Mouse (Mus musculus) adrenal gland, adult 2 months (tissue): ENCODE results near the gene Wwc2. TPM values are rescaled to one million over a fixed set of nuclear protein-coding genes. Genes with fewer than 3 reads are reported as not detected.
A peak's percentile ranks its signal among the peaks of the same experiment; 100 is the strongest.

Source experiments
- DNase-seq: peaks from one replicate; pipeline ENCODE4 v3.0.0; 2021
- polyA plus RNA-seq: library from polyadenylated mRNA; depleted of rRNA; stranded (reverse); fragments of >200 nt; gene quantifications from 2 replicates; pipeline ENCODE4 v1.2.3, GENCODE M21; 2012
- total RNA-seq, 2 experiments: library from RNA; stranded (reverse); gene quantifications; 2 replicates each; pipeline ENCODE4 v1.2.3; 2021

Gene Wwc2
- total and polyA plus RNA-seq, 3 experiments: 13.0 to 25.7 (median 21.9) TPM

DNA sequence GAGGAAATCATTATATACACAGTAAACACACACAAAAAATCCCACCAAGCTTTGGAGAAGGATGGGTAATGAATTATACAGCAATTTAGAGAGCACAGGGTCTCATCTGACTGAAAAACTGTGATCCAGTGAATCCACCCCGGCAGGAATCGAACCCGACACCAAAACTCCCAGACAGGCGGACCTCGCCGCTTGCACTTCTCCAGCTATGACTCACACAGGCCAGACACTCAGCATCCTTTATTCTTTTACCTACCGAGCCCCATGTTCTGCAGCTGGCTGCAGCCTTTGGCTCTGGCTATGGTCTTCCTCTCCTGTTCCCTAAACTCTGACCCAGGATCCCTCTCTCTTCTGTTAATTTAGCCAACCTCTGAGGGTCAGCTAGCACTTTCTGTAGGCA, 85.5 kb downstream of the Wwc2 start:
- DNase-seq: no peak

DNA sequence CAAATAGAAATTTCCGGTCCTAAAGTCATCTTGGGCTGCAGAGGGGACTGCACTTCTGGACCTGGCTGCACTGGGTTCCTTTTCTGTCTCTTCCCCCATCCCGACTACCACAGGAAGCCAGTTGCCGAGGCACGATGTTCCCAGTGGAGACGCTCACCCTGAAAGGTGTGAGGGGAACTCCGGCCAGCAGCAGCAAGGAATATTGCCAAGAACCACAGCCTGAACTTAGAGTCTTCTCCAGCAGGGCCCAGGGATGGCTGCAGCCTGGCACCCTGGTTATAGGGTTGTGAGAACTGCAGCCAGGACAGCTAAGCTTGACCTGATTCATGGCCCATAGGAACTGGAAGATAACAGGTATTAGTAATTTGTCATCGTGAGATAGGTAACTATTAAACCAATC, 86.7 kb downstream of the Wwc2 start:
- DNase-seq: no peak

DNA sequence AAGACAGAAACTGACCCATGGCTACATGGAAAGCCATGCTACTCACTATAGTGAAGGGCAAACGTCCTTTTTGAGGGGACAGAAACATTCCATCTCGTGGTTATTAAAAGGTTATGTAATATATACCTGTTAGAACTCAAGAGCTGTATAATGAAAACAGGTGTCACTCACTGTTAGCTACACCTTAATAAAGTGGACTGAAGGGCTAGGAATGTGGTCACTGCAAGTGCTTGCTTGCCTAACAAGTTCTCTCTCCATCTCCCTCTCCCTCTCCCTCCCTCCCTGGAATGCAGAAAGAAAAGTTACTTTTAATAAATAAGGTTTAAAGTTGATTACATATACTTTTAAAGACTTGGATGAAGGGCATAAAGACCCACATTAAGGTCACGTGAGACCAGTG, 88.0 kb downstream of the Wwc2 start:
- DNase-seq: no peak

DNA sequence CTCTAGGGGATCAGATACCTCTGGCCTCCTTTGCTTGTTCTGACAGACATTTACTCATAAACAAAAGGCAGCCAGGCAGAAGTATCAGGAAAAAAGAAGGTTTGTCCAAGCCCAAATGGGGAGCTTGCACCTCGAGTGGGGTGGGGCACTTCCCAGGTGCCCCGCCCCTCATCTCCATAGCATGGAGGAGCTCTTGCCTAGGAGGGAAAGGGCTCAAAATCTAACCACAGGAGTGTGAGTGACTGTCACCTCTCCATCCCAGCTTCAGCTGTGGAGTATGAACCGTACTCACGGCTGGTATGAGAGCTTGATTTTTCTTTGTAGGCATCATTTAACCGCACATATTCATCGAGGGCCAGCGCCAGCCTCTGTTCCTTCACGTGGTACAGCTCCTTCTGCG, 90.4 kb downstream of the Wwc2 start:
- DNase-seq: no peak

DNA sequence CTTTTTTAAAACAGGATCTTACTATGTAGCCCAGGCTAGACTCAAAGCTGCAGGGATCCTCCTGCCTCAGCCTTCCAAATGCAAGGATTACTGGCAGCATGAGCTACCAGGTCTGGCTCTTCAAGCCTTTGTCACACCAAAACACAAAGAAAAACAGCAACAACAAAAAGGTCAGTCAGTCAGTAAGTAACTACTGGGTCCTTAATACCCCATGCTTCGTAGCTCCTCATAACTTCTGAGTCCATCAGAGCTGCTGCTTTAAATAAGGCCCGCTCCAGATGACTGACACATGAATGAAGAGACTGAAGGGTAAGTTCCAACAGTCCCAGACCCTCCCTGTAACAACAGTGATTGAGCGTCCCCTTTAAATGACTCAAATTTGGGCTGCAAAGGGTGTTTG, 90.8 kb downstream of the Wwc2 start:
- DNase-seq: no peak

DNA sequence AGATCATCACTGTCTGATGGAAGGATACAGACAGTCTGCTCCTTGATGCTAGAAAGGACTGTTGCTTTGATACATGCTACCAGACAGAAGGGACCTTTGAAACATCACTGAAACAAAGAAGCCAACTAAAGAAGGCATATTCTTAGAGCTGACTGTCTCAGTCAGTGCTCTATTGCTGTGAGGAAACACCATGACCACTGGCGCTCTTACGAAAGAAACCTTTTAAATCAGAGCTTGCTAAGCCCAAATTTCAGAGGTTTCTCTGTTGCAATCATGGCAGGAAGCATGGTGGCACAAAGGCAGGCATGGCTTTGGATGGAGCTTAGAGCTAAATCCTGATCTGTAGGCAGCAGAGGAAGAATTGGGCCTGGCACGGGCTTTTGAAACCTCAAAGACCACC, 98.3 kb downstream of the Wwc2 start:
- DNase-seq: no peak

DNA sequence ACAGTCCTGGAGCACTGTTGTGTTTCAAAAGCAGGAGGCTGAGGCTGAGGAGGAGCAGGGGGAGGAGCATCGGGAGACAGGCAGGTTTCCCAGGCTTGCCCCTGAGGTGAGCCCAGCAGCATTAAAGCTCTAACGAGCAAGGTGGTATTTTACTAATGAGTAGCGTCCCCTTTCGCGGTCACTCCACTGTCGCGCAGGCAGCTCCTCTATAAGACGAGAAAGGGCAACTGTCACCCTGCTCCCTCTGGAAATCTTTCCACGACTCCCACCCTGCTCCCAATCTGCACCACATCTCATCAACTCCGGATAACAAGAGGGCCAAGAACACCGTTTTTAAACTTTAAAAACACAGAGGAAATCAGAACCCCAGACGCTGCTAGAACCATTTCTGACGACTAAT, 99.1 kb downstream of the Wwc2 start:
- DNase-seq: no peak

DNA sequence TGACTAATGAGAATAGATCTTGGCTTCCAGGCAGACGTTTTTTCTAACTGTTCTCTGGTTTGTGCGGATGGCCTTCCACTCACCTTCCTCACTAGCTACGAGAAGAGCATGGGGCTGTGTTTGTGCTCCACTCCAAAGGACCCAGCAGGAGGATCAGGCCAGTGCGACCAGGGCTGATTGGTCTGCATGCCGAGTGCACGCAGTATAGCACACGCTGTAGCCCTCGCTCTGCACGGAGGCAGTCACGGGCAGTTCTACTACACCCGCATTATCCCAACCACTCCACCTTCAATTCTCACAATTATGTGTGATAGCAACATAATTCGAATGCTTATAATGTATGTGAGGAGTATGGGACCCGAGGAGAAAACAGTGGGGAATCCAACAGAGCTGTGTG, 99.9 kb downstream of the Wwc2 start:
- no peak for DNase-seq

DNA sequence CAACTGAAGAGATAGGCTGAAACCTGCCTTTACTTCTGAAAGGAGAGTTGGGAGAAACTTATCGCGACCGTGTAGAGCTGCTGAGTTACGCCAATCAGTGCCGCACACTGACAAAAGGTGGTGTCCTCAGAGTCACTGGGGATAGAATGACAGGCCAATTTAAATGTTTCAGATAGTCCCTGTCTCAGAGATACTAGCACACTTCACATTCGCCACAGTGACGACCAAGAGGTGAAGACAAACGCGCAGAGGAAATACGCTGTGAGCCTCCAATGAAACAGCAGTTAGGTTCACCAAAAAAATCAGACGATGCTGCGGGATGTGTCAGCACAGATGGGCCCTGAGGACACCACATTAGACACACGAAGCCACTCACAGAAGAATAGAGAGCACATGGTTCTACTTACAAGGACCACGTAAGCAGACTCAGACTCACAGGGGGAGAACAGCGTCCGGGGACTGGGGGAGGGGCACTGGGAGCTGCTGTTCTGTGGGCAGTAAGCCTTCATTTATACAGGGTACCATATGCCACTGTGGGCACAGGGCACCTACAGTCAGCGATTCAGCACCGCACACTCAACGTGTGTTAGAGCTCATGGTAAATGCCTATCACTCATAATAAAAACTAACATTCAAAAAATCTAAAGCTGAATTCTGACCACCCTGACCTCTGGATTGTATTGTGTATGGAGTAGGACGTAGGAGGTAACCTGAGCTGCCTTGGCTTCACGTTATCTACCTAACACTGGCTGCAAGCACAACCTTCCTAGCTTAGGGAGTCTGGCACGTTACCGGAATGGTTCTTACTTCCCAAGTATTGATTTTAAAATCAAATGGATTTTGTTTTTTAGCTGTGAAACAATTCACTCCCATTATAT, 100.5 kb downstream of the Wwc2 start:
- no peak for DNase-seq

DNA sequence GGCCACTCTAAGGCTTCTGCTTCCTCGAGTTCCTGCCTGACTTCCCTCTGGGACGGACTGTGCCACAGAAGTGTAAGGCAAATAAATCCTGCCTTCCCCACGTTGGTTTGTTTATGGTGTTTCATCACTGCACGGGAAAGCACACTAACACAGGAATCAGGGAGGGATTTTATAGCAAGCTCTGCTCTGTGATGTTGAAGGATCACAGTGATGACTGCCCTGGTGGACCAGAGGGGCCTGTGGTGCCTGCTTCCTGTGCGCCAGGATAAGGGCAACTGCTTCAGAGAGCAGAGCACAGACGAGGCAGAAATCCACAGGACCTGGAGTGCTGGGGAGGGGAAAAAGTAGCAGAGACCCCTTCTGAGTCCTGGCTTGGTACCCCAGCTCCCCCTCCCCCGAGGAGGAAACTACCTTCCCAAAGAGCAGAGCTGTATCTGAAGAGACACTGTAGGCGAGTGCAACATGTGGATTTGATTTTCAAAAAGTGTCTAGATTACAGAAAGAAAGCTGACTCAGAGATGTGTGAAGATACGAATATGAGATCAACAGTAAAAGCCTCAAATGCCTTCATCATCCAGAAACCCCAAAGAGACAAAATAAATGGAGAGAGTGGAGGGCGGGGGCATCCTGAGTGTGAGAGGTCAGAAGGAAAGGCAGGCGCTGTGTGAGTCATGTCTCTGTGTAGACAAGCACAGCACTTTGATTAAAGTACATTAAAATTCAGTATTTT, 101.7 kb downstream of the Wwc2 start:
- no peak for DNase-seq

DNA sequence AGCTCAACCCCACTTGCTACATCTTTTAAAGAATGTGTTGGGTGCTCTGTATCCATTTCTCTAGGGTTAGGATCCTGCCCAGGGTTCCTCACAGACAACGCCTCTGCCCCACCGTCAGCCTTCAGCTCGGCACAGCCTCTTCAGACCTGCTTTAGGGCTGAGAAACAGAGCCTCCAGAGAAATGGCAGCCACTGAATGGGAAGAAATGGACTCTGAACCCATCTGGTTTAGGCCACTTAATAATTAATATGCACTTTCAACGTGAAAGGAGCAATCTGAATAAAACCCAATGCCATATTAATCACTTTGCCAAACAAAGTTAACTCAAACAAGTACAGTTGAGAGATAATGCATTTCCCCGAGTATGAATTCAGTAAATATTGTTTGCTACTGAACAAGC, 106.4 kb downstream of the Wwc2 start:
- no peak for DNase-seq

DNA sequence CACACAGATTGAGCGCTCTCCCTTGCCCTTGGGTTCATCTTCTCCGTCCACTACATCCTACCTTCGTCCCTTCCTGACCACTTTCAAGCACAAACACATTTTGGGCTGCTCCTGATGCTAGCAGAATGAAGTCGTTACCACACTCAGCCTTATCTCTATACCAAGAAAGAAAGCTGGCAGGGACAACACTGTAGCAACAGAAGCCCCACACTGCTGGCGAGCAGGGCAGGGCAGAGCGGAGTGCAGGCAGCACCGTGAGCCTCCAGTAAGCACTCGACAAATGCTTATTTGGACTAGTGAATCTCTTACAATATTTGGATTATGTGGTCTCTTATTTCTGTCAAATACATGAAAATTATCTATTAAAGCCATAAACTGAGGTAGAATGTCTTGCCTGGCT, 107.0 kb downstream of the Wwc2 start:
- no peak for DNase-seq

DNA sequence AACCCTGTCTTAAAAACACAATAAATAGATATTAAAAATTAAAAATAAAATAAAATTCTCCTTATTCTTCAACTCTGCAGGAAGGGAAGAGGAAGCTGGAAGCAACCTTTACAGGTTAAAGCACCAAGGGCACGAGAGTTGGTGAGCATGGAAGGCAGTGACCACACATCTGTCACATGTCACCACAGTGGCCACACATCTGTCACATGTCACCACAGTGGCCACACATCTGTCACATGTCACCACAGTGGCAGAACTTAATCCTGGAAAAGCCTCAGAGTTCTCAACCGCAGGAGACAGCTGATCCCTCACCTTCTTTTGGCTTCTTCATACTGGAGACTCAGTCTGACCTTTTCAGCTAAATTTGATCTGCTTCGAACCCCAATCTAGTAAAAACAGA, 112.2 kb downstream of the Wwc2 start:
- DNase-seq: no peak

DNA sequence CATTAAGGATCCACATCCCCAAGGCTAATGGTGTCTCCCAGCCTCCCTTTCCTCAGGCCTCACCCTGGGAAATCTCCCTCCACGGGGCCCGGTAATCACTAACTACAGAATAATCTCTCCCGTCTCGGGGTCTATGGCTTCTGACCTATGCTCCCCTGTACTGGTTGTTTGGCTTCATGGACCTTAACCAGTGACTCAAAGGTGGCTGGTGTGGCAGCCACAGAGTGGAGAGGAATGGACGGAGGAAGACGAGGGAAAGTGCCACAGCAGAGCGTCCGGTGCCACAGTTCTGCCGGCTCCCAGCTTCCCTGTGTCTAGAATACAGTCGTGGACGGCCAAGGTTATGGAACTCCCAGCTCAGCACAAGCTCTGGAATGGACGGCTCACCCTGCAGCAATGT, 114.9 kb downstream of the Wwc2 start:
- no peak for DNase-seq

DNA sequence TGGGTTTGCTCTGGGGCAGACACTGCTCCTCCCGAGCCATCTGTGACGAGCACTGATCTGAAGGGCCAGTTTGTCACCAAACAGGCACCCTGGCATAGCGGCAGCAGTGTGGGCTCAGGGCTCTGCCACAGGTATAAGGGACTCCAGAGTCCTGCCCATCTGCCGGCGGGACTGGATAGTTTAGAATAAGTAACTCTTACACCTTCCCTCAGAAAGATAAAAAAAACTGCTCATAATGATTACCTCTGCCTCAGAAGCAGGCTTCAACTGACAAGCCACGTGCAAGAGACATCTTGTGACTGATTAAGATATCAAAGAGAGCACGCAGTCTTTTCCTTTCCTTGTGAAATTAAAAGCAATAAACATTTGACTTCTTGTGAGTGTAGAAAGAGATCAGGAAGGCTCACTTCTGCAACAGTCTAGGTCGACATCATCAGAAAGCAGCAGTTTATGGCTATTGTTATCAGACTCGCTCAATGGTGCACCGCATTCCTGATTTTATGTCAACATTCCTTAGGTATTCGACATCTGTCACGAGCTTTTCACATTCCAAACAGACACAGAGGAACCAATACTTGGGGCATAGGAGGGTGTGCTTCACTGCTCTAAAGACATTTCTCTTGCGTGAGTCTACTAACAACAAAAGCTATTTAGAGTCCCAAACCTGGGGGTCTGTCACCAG, 116.1 kb downstream of the Wwc2 start:
- no peak for DNase-seq

DNA sequence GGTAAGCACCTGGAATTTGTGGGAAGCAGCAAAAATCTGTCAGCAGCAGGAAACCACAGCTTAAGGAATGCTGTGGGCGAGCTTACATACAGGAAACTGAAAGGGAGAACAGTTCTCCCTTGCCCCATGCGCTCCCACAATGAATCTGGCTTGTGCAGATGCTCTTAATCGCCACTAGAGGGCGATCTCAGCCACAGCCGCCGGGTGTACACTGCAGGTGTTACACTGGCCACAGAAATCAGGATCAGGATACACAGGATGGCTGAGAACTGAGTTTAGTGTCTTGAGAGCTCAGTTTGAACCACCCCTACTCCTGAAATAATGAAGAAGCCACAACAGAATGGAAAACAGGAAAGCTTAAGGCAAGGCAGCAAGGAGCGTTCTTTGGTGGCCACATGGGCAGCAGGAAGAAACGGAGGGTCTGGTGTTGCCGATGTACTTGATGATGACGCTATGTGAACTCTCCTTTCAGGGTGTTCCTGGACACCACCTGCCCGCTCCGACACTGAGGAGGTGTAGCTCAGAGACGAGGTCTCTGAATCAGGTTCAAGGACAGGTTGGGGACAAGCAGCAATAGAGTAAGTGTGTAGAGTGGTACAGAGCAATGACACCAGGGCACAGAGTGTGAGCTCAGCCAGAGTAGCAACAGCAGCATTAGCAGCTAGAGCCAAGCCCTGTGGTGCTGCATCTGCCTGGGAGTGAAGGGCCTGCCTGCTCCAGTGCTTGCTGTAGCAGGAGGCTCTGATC, 118.2 kb downstream of the Wwc2 start:
- peak; percentile 34 for DNase-seq

DNA sequence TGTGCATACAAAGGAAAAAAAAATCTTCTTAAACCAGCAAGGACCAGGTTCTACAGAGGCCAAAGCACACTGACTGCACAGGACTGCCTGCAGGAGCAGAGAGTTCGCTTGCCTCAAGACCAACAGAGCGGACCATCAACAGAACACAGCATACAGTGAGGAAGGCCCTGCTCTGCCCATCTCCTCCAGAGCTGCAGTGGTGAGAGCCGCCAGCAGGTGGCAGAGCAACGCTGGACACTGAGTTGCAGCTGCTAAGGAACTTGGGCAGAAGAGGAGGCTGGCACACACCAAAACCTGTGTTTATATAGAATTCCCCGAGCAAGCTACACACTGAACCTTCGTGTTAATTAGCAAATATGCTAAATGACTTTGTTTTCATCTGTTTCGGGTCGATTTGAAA, 123.7 kb downstream of the Wwc2 start:
- DNase-seq: peak; percentile 80

DNA sequence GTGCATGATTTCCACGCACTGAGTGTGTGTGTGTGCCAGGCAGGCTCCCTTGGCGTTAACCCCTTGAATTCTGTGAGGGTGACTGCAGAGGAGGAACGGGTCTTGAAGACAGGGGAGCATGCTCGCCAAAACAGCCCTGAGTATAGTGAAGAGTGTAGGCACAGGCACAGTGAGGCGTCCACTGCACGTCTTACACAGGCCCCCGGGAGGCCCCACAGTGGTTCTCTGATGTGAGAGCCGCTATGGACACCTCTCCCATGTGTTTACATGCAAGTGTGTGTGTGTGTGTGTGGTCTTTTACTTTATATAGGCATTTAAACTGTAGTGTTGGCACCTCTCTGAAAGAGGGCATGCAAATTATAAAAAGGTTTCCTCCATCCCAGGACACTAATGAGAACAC, 124.2 kb downstream of the Wwc2 start:
- no peak for DNase-seq

DNA sequence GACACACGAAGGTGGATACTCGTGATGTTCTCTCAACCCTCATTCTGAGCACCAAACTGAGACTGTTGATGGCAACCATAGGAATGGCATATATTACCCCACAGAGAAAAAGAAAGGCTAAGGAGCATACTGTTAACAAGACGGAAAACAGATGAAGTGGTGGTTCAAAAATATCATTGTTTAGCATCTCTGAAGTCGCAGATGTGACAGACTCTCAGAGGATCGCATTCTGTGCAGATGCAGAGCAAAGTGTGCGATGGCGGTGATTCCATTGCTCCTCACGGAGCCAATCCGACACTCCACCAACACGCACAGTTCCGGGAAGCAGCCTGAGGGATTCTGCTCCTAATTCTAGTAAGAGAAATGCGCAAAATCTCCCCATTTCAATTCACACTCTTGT, 131.5 kb downstream of the Wwc2 start:
- DNase-seq: no peak

DNA sequence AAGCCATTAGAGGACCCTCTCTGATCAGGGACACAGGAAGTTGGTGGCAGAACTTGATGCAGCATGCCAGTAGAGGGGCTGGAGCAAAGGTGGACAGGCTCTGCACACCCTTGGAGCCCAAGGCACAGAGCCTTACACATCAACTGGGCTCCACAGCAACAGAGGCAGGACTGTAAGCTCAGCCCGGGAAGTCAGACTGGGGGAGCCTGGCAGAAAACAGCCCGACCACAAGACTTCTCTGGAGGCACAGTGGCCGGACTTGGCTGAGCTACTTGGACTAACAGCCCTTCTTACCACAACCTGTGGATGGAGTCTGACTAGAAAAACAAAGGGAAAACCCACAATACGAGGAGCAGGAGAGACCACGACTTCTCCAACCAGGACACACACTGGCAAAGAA, 137.4 kb downstream of the Wwc2 start:
- DNase-seq: no peak

DNA sequence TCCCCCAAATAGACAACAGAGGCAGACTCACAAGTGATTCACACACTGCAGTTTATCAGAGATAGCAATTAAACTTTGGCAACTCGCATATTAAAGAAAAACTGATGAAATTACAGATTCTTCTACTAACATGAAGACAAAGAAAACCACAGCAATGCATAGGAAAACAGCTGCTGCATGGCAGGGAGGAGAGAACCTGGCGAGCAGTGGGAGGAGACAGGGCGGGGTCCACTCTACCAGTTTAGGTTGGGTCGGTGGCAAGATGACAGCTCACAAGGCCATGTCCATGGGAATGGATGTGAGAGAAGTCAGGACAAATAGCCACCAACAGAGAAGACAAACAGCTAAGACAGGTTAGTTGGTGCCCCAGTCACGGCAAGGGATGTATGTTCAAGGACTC, 138.0 kb downstream of the Wwc2 start:
- no peak for DNase-seq

DNA sequence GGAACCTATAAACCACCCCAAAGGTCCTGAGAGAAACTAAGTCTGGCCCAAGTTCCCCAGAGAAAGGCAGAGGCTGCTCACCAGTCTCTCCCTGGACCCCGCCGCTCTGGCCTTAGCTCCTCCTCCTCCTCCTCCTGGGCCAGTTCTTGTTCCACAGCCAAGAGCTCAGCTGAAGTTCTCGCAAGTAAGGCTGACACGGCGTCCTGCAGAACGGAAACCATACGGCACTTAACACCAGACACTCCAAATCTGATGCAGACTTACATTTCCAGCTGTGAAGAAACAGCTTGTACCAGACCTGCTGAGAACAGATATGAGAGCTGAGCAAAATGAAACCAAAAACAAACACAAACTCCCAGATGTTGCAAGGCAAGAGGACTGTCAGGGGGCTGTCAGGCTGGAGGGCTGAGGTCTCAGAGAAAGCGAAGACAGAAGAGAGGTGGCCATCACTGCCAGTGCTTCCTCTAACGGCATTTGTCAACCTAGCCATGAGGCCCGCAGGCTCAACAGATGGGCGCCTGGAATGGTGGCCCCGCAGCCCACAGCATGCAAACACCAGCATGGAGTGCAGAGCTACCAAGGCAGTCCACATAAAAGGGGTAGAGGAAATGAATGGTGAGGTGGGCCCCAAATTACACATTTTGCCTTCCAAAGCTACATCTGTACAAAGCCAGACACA, 138.8 kb downstream of the Wwc2 start:
- peak; percentile 30 for DNase-seq
